10 mouse cellular contexts compared by ENCODE assay signal in the genomic region with DNA sequence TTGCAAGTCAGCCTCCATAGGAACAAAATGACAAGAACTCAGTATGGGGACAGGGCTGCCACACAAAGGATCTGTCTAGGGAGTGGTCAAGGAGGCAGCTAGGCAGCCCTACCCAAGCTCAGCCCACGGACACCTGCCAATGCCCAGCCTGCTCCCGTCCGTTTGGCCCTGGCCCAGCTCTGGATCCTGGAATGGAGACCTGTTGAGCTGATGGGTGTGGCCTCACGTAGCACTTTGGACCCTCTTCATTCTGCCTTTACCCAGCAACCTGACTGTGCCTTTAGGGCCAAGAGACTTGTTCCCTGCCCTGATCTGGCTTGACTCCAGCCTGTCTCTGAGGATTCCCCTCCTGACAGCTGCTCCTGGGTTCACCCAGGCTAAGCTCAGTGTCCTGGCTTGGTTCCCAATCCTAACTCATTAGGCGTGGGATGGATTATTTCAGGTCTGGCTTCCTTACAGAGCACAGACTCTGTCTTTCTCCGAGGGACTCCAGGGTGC. TPM values are rescaled to one million over a fixed set of nuclear protein-coding genes. Genes with fewer than 3 reads are reported as not detected.
DNase-seq lines count a peak whose midpoint lies in the region; ATAC-seq and TF ChIP-seq lines count a peak whose summit lies in the region.
"Had no signal": no experiment of that assay in that cellular context is flagged by ENCODE, and none has a peak within 500 bp of the region (broad histone marks: within the 10 kb centered on the region; RNA-seq: fewer than 3 reads in every experiment).

No protein-coding gene starts in this region.

- TF ChIP-seq CTCF in kidney, adult 2 months (conservative IDR thresholded peaks at IDR 0.05; ENCODE audit: insufficient read depth, insufficient read length, low read depth, low read length), result no peak

- H3K4me2 ChIP-seq in embryonic facial prominence, embryonic 14.5 days (ENCODE audit: low read depth, low read length), result no peak overlapping the region
- H3K4me2 ChIP-seq in neural tube, embryonic 11.5 days (ENCODE audit: low read depth), result no peak overlapping the region
- H3K4me2 ChIP-seq: embryonic facial prominence, embryonic 12.5 days had no signal

- H3K36me3 ChIP-seq in embryonic facial prominence, embryonic 14.5 days (ENCODE audit: control insufficient read depth, insufficient read depth, low read length), result no peaks in the 10 kb centered on the region
- H3K36me3 ChIP-seq in embryonic facial prominence, embryonic 10.5 days (replicated peaks), result no peaks in the 10 kb centered on the region
- no peaks in the 10 kb centered on the region for H3K36me3 ChIP-seq in neural tube, embryonic 11.5 days (ENCODE audit: control insufficient read depth, insufficient read depth, low read length)
- H3K36me3 ChIP-seq in kidney, adult 2 months (ENCODE audit: control insufficient read depth, insufficient read depth, low read length), result no peaks in the 10 kb centered on the region
- H3K36me3 ChIP-seq: embryonic facial prominence, embryonic 12.5 days had no signal

- H3K4me3 ChIP-seq in embryonic facial prominence, embryonic 14.5 days (ENCODE audit: low read depth, low read length), result no peak overlapping the region
- no peak overlapping the region for H3K4me3 ChIP-seq in embryonic facial prominence, embryonic 10.5 days
- no peak overlapping the region for H3K4me3 ChIP-seq in neural tube, embryonic 11.5 days (ENCODE audit: low read depth, low read length)
- H3K4me3 ChIP-seq in kidney, adult 2 months (ENCODE audit: insufficient read depth, low read depth, low read length), result no peak overlapping the region
- H3K4me3 ChIP-seq: embryonic facial prominence, embryonic 12.5 days had no signal

- no peak overlapping the region for H3K27ac ChIP-seq in embryonic facial prominence, embryonic 14.5 days (replicated peaks; ENCODE audit: low read depth, low read length)
- no peak overlapping the region for H3K27ac ChIP-seq in embryonic facial prominence, embryonic 10.5 days (replicated peaks)
- no peak overlapping the region for H3K27ac ChIP-seq in neural tube, embryonic 11.5 days (ENCODE audit: low read depth, low read length)
- H3K27ac ChIP-seq in kidney, adult 2 months (ENCODE audit: insufficient read depth, low read depth, low read length), result no peak overlapping the region
- H3K27ac ChIP-seq: embryonic facial prominence, embryonic 12.5 days had no signal

- H3K9ac ChIP-seq in embryonic facial prominence, embryonic 14.5 days (ENCODE audit: low read depth, low read length), result no peak overlapping the region
- no peak overlapping the region for H3K9ac ChIP-seq in neural tube, embryonic 11.5 days (ENCODE audit: low read length)
- H3K9ac ChIP-seq: embryonic facial prominence, embryonic 12.5 days had no signal

- DNase-seq in embryonic facial prominence, embryonic 14.5 days (ENCODE audit: low spot score), result peak; percentile 58
- DNase-seq in embryonic facial prominence, embryonic 10.5 days (ENCODE audit: low spot score), result no peak
- peak; percentile 7 for DNase-seq in neural tube, embryonic 11.5 days (ENCODE audit: low spot score)
- DNase-seq in neural tube, embryonic 10.5 days (ENCODE audit: extremely low spot score, low spot score), result no peak
- peak; percentile 96 for DNase-seq in kidney, adult 2 months
- DNase-seq in retina, postnatal 7 days (ENCODE audit: low read depth, low spot score), result peak; percentile 43
- DNase-seq in adrenal gland, postnatal 36 days, result no peak
- DNase-seq in thymus, postnatal 10 days (ENCODE audit: low spot score in 2 of 2), result no peak

- WGBS in embryonic facial prominence, embryonic 14.5 days, result 60% methylated on average over 6 of the region's 6 CpGs
- WGBS in embryonic facial prominence, embryonic 10.5 days, result 88% methylated on average over 6 of the region's 6 CpGs
- WGBS in neural tube, embryonic 11.5 days, result 83% methylated on average over 6 of the region's 6 CpGs
- WGBS in kidney, adult 2 months, result 43% methylated on average over 6 of the region's 6 CpGs

- no peaks in the 10 kb centered on the region for H3K4me1 ChIP-seq in embryonic facial prominence, embryonic 14.5 days (ENCODE audit: control insufficient read depth, insufficient read depth, low read length)
- H3K4me1 ChIP-seq in embryonic facial prominence, embryonic 10.5 days, result peaks cover 4% of the 10 kb centered on the region; the same call in 1 of the 2 replicates
- no peaks in the 10 kb centered on the region for H3K4me1 ChIP-seq in neural tube, embryonic 11.5 days (ENCODE audit: control insufficient read depth, insufficient read depth, low read length)
- H3K4me1 ChIP-seq in kidney, adult 2 months (ENCODE audit: control insufficient read depth, insufficient read depth, low read length), result no peaks in the 10 kb centered on the region
- H3K4me1 ChIP-seq: embryonic facial prominence, embryonic 12.5 days had no signal

- 0 out of 2 replicates have a peak, but pooled peaks have one; percentile 26 for ATAC-seq in embryonic facial prominence, embryonic 14.5 days (ENCODE audit: low read depth)
- no peak for ATAC-seq in neural tube, embryonic 11.5 days (ENCODE audit: insufficient read depth, low FRiP score, low TSS enrichment)

- no peaks in the 10 kb centered on the region for H3K9me3 ChIP-seq in embryonic facial prominence, embryonic 14.5 days (ENCODE audit: control insufficient read depth, low read length)
- H3K9me3 ChIP-seq in embryonic facial prominence, embryonic 10.5 days, result no peaks in the 10 kb centered on the region
- H3K9me3 ChIP-seq in neural tube, embryonic 11.5 days (ENCODE audit: control insufficient read depth, low read length), result no peaks in the 10 kb centered on the region
- H3K9me3 ChIP-seq: embryonic facial prominence, embryonic 12.5 days had no signal

- TF ChIP-seq POLR2A in kidney, adult 2 months (IDR thresholded peaks at IDR 0.05; ENCODE audit: low read depth, low read length), result no peak

- H3K27me3 ChIP-seq in embryonic facial prominence, embryonic 14.5 days (replicated peaks; ENCODE audit: control insufficient read depth, insufficient read depth, low read length), result 0 out of 2 replicates have a peak, but pooled peaks cover 3% of the 10 kb centered on the region
- peaks cover 17% of the 10 kb centered on the region for H3K27me3 ChIP-seq in embryonic facial prominence, embryonic 10.5 days (replicated peaks; ENCODE audit: low read depth, poor library complexity, severe bottlenecking)
- no peaks in the 10 kb centered on the region for H3K27me3 ChIP-seq in neural tube, embryonic 11.5 days (ENCODE audit: control insufficient read depth, insufficient read depth, low read length)
- H3K27me3 ChIP-seq in kidney, adult 2 months (replicated peaks; ENCODE audit: control insufficient read depth, insufficient read depth, low read length), result no peaks in the 10 kb centered on the region

RNA-seq across cellular contexts. Expression of a gene that starts 50.5 kb away (rescaled TPM):
- polyA plus RNA-seq in embryonic facial prominence, embryonic 14.5 days (2014; fragmentation: Nextera tagmentation; extraction: Ambion mirVana), result 73.2 and 82.9 TPM in 2 replicates
- polyA plus RNA-seq in embryonic facial prominence, embryonic 10.5 days (2016; fragmentation: Nextera tagmentation; extraction: Ambion mirVana), result 333 and 362 TPM in 2 replicates
- 55.2 and 56.5 TPM in 2 replicates for polyA plus RNA-seq in neural tube, embryonic 11.5 days (2014; fragmentation: Nextera tagmentation; extraction: Ambion mirVana)
- 1.0 and 1.1 TPM in 2 replicates for polyA plus RNA-seq in kidney, adult 2 months (2012; rRNA removed)
- 1 to 10 TPM; 1.2 to 3.0 TPM for total RNA-seq in adrenal gland, postnatal 36 days (2021)
- total RNA-seq: hematopoietic stem cell, adult 5-6 weeks had no signal

Comparison
In these comparisons a context has a peak if more than half of its experiments do, and no peak if none do; other contexts are left out.
1. DNase-seq: peak in embryonic facial prominence, embryonic 14.5 days (single experiment), neural tube, embryonic 11.5 days (single experiment), kidney, adult 2 months (single experiment) and retina, postnatal 7 days (single experiment); none in embryonic facial prominence, embryonic 10.5 days (single experiment), neural tube, embryonic 10.5 days (single experiment), adrenal gland, postnatal 36 days (0 of 2) and thymus, postnatal 10 days (0 of 2).
2. RNA of a gene that starts 50.5 kb away (polyA plus RNA-seq): 333 to 362 TPM in embryonic facial prominence, embryonic 10.5 days, 73.2 to 82.9 TPM in embryonic facial prominence, embryonic 14.5 days and 55.2 to 56.5 TPM in neural tube, embryonic 11.5 days; 1.0 to 1.1 TPM in kidney, adult 2 months; every median in the first group is over 10 times any median in the second.